Mouse (Mus musculus) cerebellum, postnatal 25 days (tissue): ENCODE measurements around the gene Pkn3.
"Not testable (repeated sequence)": the region's sequence is repeated elsewhere in the genome, so short reads cannot be mapped to it uniquely, and the experiment has no call there.

Experiments used
- DNase-seq, 2 experiments: peaks; one replicate each; pipeline ENCODE4 v3.0.0; 2021; ENCODE audit warnings: mixed read lengths in 2 of 2

Gene Pkn3

DNA sequence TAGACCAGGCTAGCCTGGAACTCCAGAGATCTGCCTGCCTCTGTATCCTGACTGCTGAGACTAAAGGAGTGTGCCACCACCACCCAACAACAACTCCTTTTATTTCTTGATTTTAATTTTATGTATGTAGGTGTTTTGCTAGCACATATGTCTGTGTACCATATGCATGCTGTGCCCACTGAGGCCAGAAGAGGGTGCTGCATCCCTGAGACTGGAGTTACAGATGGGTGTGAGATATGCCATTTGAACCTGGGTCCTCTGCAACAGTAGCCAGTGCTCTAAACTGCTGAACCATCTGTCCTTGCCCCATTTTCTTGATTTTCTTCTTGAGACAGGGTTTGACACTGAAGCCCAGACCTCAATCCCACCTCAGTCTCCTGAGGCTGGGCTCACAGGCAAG lies 28.9 kb downstream of the Pkn3 start:
- DNase-seq = peak; percentile 71 to 77

DNA sequence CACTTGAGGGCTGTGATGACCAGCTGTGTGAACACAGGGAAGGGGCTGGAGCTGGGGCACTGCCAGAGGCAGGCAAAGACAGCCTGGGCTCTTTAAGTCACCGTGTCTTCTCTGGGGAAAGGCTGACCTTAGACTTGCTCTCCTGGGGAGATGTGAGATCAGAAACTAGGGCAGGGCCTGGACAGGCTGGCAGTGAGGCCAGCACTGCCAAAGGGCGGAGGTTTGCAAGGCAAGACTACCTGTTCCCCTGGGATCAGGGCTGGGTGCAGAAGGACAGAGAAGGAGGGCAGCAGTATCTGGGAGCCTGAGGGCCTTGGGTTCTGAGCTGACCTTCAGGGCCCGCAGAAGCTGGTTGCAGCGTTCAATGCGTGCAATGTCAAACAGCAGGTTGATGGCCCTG lies 30.2 kb downstream of the Pkn3 start:
- no peak for DNase-seq

DNA sequence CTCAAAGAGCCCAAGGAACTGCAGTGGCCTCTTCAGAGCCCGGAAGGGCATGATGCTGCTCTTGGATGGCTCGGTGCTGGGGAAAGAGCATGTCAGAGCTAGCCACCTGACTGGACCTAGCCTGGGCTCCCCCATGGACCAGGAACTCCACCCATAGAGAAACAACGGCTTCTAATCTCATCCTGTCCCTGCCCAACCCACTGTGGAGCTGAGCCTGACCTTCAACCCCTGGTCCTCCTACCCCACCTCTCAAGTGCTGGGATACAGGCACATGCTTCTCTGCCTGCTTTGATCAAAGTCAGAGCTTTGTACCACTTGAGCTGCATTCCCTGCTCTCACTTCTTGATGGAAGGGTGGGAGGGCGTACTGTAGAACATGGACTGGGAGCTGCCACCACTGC lies 30.8 kb downstream of the Pkn3 start:
- DNase-seq = no peak

DNA sequence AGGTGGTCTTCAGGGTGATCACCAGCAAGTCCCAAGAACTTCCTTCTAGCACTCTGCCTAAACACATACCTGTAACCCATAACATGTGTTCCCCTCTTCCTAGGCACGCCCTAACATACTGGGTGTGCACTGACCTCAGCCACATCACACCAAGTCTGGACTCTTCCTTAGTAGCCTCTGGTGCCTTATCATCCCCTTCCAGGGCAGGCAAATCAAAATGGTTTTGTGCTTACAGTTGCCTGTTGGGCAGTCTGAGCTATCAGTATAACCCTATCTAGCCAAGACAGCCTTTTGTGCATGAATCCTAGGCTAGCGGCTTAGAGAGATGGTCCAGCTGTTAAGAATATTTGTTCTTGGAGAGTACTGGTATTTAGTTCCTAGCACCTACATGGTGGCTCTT lies 34.0 kb downstream of the Pkn3 start:
- no peak for DNase-seq

DNA sequence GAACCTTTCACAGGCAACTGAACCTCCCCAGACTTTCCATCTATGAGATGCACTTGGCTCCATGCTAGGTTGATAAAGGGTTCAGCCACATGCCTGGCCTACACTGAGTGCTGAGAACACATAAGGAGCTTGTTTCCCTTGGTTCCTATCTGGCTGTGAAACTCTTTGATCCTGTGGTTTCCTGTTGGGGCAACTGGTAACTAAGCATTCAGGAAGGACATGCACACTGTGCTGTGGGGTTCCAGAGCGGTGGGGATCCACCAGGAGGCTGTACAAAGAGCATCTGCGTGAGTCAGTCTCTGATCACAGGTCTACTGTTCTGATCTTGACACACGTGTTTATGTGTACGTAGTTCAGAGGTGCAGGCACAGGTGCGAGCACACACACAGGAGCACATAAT lies 35.1 kb downstream of the Pkn3 start:
- DNase-seq = no peak

DNA sequence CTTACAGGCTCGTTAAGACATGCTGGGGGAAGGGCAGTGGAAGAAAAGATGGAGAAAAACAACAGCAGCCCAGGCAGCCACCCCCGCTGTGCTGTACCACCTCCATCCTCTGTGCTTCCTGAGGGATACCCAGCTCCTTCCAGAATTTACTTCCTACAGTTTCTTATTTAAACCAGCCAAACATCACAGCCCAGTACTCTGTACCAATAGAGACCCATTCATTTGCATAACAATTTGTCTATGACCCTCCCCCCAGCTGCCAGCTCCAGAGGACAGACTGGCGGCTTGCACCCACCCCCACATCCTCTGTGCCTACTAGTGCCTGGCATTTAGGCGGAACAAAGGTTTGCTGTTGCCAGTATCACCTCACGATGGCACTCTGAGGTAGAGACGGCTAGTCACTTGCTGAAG lies 42.2 kb downstream of the Pkn3 start:
- DNase-seq = peak in 1 of 2 experiments; percentile 47

DNA sequence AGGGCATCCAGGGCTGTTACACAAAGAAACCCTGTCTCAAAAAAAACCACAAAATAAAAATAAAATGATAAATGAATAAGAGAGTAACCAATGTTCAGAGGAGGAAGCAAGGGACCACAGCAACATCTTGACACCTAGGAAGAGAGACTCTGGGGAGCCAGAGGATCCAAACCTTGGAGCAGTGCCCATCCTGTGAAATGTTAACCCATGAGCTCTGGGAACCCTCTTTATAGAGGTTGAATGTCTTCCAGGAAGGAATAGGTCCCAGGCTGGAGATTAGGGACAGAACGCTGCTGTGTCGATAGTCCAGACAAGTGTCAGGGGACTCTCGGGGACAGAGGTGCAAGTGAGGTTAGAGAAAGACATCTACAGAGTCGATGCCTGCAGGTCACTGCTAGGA lies 42.8 kb downstream of the Pkn3 start:
- no peak for DNase-seq

DNA sequence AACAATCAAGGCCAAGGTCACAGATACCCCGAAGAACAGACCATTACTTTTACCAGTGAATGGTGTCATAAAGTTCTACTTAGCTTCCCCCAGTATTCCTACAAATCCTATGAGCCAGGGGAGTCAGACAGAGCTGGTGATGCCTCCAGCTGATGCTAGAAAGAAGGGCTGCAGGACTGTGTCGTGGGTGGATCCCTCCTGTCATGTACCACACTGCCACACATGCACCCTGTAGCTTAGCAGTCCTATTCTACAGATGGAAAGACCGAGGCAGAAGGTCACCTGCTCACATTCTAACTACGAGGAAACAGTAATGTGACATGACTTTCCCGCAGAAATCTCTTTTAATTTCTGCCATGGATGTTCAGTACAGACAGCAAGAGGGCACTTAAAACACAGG lies 45.3 kb downstream of the Pkn3 start:
- no peak for DNase-seq

DNA sequence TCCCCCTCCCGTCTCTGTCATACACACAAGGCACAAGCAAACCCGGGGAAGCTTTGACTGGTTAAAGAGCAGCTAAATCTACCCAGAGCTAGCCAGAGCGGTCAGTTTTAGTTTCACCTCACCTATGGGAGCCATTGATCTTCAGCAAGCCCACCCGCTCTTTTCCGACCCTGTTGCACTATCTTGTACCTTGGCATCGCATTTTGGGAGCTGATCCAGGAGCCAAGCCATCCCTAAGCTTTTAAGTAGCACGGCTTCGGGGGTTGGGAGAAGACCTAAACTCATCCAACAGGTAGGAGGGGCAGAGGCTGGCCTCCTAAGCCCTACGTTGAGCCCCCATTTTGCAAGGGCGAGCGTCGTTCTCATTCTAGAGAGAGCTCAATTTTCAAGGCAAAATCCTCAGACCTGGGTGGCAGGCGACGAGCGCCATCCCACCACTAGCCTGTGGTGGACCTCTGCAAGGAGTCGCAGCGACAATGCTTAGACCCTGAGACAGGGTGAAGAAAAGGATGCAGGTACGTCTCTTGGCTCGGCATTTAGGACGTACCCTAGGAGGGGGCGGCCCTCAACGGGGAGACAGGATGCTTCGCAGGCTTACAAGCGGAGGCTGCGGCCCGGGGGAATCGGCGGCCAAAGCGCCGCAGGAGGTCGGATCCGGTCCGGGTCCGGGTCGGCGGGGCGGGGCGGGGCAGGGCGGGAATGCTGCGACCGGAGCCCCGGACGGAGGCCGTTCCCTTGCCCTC lies 46.4 kb downstream of the Pkn3 start:
- peak in 1 of 2 experiments; percentile 52 for DNase-seq

DNA sequence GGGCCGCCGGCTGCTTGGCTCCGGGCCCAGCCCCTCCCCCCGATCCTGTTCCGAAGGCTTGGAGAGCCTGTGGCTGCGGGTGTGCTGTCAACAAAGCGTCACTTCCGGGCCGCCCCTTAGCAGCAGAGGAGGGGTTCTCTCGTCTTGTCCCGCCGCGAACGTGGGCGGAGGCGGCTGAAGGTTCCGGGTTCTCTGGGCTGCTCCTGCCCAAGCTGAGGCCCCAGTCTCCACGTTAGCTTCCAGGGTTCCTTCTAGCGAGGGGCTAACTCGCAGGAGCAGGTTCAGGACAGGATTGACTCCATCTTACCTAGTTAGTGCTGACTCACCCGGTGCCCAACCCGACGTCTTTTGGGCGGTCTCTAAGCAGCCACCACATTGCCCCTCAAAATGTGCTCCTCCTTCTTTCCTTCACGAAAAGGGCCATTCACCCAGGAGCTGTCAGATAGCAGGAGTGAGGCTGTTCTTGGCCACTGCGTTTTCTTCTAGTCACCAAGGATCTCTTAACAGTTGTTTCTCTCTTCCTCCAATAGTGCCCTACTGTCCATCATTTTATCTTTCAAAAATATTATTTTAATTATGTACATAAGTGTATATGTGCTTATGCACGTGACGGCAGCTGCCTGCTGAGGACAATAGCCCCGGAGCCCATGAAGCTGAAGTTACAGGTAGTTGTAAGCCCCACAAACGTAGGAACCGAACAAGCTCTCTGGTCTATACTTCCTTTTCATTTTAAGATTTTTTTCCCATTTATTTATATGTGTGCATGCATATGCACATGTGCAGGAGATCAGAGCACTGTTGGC lies 47.2 kb downstream of the Pkn3 start, which contains the start of gene Zer1:
TSS of gene Zer1 (minus strand) at position 114 of the 803 bp plus-strand sequence.
- peak; percentile 96 to 98 for DNase-seq

DNA sequence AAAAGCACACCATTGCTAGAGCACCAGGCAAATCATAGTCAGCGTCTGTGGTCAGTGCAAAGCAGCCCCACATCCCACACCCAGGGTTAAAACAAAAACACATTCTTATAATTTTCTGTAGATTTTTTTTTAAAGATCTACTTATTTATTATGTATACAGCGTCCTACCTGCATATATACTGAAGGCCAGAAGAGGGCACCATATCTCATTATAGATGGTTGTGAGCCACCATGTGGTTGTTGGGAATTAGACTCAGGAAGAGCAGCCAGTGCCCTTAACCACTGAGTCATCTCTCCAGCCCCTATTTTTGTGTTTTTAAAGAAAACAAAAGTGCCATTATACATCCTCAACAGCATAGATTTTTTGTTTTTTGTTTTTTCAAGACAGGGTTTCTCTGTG lies 51.3 kb downstream of the Pkn3 start:
- DNase-seq = peak in 1 of 2 experiments; percentile 57

DNA sequence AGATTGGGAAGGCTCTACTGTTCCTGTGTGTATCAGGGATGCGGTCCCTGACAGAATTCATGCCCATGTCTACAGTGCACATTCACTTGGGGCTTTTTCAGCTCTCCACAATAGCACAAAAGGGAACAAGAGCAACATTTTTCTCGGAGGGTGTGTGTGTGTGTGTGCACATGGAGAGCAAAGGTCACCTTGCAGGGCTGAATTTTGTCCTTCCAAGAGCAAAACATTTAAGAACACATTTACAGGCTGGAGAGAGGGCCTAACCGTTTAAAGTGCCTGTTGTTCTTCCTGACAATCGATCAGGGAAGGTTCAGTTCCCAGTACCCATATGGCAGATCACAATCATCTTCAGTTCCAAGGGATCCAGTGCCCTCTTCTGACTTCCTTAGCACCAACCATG lies 52.7 kb downstream of the Pkn3 start:
- no peak for DNase-seq

DNA sequence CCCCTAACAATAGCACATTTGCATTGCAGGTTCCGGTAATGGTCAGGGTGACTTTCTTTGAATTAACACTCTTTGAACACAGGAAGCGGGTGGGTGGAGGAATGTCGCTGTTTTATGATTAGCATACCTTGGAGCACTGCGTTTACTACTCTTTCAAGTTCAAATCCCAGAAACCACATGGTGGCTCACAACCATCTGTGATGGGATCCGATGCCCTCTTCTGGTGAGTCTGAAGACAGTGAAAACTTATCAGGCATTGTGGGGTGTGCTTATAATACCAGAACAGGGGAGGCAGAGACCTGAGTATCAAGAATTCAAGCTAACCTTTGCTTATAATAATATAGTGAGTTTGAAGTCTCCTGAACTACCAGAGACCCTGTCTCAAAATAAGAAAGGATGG lies 53.8 kb downstream of the Pkn3 start:
- not testable (repeated sequence) for DNase-seq

DNA sequence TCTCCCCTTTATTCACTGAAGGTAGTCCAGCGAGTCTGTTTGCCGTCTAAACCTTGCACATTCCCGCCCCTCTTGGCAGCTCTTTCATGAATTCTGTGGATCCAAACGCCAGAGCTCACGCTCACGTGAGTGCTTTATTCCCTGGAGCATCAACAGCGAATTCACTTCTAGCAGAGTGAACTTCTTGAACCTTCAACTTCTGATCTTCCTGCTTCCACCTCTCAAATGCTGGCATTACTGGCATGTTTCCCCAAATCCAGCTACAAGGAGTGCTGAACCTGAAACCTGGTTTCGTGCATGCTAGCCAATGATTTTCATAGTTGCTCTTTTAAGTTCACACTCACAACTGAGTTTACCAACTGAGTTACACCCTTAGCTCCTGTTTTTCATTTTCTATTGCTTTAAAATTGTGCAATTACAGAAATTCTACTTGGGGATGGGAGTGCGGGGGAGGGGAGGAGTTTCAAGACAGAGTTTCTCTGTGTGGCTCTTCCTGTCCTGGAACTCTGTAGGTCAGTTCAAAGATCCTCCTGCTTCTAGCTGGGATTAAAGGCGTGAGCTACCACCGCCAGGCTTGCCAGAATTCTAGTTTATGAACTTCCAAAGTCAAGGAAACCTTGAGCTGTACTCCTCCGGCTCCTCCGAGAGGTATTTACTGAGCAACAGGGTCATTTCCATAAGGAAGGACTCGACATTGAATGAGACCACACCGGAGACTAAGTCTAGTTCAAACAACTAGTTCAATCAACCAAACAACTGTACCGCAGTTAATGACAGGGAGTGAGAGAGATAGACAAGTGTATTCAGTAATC lies 55.5 kb downstream of the Pkn3 start:
- no peak for DNase-seq

DNA sequence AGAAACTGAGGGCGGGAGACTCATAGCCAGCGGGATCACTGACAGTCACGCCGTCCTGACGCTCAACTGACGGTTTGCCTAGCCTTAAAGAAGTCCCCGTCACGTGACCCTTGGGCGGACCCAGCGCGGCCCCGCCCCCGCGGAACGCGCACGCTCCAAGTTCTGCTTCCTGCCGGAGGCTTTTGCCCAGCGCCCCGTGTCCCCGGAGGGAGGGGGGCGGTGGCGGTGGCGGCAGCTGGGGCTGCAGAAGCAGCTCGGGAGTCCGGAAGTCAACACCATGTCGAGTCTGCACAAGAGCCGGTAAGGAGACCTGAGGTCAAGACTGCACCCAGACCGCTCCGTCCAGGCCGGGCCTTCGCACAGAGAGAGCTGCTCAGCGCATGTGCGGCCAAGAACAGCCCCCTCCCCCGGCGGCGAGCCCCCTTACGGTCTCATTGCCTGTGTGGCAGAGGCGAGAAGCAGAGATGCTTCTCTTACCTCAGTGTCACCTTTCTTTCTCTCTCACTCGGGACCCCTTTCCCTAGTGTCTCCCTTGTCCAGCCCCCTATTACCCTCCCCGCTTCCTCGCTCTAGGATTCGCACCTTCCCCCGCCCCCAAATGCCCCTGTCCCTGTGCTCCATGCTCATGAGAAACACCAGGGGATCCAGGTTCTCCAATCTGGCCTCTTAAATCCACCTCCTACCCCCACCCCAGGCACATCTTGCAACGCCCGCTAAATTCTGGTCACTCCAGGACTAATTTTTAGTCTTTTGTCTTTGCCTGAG lies 56.3 kb downstream of the Pkn3 start, which contains the start of gene Tbc1d13:
TSS of gene Tbc1d13 (plus strand) at position 134 of the 765 bp plus-strand sequence.
- peak; percentile 98 for DNase-seq

DNA sequence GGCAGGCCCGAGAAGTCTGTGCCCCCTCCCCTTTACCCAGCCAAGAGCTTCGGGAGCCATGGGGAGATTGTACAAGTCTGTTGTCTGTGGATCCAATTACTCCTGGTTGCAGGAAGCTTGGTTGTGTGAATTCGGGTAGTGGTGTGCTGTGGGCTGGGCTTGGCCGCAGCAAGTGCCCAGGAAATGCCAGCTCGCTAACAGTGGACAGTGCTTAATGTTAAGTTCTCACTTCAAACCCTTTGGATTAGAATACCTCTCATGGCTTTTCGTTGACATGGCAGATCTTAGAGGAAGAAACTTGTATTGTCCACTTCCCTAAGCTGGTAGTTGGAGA lies 56.9 kb downstream of the Pkn3 start:
- DNase-seq = no peak

DNA sequence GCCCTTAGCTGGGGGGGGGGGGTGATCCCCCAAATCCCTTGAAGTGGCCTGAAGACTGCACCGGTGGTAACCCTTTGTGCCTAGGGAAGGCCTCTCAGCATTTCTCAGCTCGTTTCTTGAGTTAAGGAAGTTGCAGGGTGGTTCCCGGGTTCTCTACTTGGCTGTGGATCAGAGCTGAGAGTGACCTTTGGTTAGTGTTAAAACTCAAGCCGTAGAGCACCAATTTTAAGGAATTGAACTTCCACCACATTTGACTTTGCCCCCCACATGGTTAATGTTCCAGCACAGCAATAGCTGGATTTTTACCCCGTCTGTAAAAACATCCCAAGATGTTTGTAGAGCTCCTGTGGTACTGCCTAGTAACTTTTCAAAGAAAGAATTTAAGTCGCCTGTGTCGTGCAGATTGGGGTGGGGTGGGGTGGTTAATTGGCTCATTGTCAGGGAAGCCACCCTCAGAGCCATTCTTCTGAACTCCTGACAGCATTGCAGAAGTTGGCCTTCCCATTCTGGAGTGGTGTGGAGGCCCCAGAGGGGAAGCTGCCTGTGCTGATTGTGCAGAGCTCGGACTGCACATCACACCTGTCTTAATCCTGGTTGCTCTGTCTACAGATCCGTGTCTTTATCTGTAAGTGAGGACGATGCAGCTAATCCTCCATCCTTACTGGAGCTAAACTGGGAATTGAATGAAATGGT lies 57.6 kb downstream of the Pkn3 start:
- DNase-seq = no peak

DNA sequence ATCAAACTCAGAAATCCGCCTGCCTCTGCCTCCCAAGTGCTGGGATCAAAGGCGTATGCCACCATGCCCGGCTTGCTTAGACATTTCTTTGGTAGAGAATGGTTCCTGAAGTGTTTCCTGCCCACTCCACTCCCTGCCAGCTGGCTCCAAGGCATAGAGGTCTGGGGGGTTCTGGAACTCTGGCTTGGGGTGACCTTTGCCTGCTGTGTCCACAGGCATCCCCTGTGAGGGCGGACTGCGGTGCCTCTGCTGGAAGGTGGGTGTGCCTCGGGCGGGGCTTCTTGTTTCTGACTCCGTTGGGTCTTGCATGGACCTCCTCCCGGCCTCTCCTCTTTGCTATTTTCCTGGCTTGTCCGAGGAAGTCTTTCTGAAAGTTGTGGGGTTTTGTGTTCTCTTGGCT lies 59.0 kb downstream of the Pkn3 start:
- DNase-seq = no peak

DNA sequence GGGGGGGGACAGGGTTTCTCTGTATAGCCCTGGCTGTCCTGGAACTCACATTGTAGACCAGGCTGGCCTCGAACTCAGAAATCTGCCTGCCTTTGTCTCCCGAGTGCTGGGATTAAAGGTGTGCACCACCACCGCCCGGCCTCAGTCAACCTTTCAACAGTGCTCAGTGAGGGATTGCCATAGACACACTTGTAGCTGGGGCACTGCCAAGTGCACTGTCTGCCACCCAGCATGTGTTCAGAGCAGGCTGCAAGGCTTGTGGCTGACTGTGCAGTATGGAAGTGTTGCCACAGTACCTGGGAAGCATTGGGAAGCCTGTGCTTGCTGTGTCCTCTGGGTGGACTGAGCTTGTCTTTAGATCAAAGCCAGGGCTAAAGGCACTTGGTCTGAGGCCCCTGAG lies 62.5 kb downstream of the Pkn3 start:
- DNase-seq = peak; percentile 83 to 87
